Mouse (Mus musculus) lung, embryonic 14.5 days (tissue): ENCODE data around the gene Zc2hc1b. TPM values are rescaled to one million over a fixed set of nuclear protein-coding genes. Genes with fewer than 3 reads are reported as not detected.

Source experiments
- ATAC-seq: fragments of 200-750 bp; cut with Nextera tagmentation; 2 replicates; pipeline ENCODE4 v1.8.0; 2017; ENCODE audit warnings: mild to moderate bottlenecking, moderate TSS enrichment, moderate library complexity; ENCODE audit not compliant: insufficient read depth
- DNase-seq: peaks from one replicate; pipeline ENCODE4 v3.0.0-alpha.2; 2015
- H3K27ac ChIP-seq: fragments of 300-500 bp; sonication (generic); 2 replicates; pipeline ENCODE4 v1.5.1; 2014; ENCODE audit warnings: low read depth, mild to moderate bottlenecking, moderate library complexity
- H3K27me3 ChIP-seq: fragments of 300-500 bp; sonication (generic); 2 replicates; pipeline ENCODE4 v1.6.1; 2014; ENCODE audit warnings: low read length, control low read depth; ENCODE audit not compliant: insufficient read depth
- H3K36me3 ChIP-seq: fragments of 300-500 bp; sonication (generic); 2 replicates; pipeline ENCODE4 v1.6.1; 2014; ENCODE audit warnings: control low read depth; ENCODE audit not compliant: insufficient read depth
- H3K4me1 ChIP-seq: fragments of 300-500 bp; sonication (generic); 2 replicates; pipeline ENCODE4 v1.6.1; 2014; ENCODE audit warnings: antibody characterized with exemption, control low read depth; ENCODE audit not compliant: insufficient read depth
- H3K4me2 ChIP-seq: fragments of 300-500 bp; sonication (generic); 2 replicates; pipeline ENCODE4 v1.6.1; 2014; ENCODE audit warnings: mild to moderate bottlenecking
- H3K4me3 ChIP-seq: fragments of 300-500 bp; sonication (generic); 2 replicates; pipeline ENCODE4 v1.5.1; 2014; ENCODE audit warnings: low read depth, low read length
- H3K9ac ChIP-seq: fragments of 300-500 bp; sonication (generic); 2 replicates; pipeline ENCODE4 v1.6.1; 2014
- H3K9me3 ChIP-seq: fragments of 300-500 bp; sonication (generic); 2 replicates; pipeline ENCODE4 v1.6.1; 2016; ENCODE audit warnings: low read depth, low read length, control low read depth
- CTCF ChIP-seq: IDR thresholded peaks from 2 replicates; pipeline ENCODE4 v1.5.1; 2016; ENCODE audit warnings: antibody characterized with exemption, low read depth
- WGBS: fragments of 180-500 bp; shearing (Covaris S2); extraction: QIAGEN DNeasy Blood & Tissue Kit; methylation state at CpG from one replicate; pipeline ENCODE4 v1.1.7; 2014; 5-methylcytosine and 5-hydroxymethylcytosine counted together
- polyA plus RNA-seq: library from polyadenylated mRNA; unstranded; fragments of >200 nt; fragmentation: Nextera tagmentation; extraction: Ambion mirVana; gene quantifications from 2 replicates; pipeline ENCODE4 v1.2.1, GENCODE M21; 2014

Zc2hc1b gene
- polyA plus RNA-seq, 1 experiment from 2014 or later, result not detected

- Histone ChIP-seq H3K4me3 (no peak overlapping the region), H3K27me3 (no peaks in the 10 kb centered on the region), H3K4me1 (peaks cover 13% of the 10 kb centered on the region), H3K9ac (no peak overlapping the region), H3K4me2 (no peak overlapping the region), H3K27ac (peak overlapping the region; percentile 61), H3K36me3 (no peaks in the 10 kb centered on the region; the same call in 1 of the 2 replicates), H3K9me3 (no peaks in the 10 kb centered on the region)
- DNase-seq, result peak; percentile 73
- ATAC-seq, result peak; percentile 74
- 22% methylated on average over 2 of the region's 2 CpGs for WGBS
- TF ChIP-seq CTCF, result no peak
These were observed 6.4 kb downstream of the Zc2hc1b start for GRCm38 (mm10) chr10:13171461-13171860.

- TF ChIP-seq CTCF, result peak; percentile 17; the same call in 1 of the 2 replicates
These were observed 6.9 kb downstream of the Zc2hc1b start for GRCm38 (mm10) chr10:13170739-13171448.

GRCm38 (mm10) chr10:13168461-13168860 lies 9.4 kb downstream of the Zc2hc1b start:
- DNase-seq (peak; percentile 42), ATAC-seq (no peak)
- H3K27me3 ChIP-seq, result no peaks in the 10 kb centered on the region
- H3K36me3 ChIP-seq, result no peaks in the 10 kb centered on the region
- no peak overlapping the region for H3K9ac ChIP-seq
- TF ChIP-seq CTCF, result no peak
- 51% methylated on average over 5 of the region's 5 CpGs for WGBS
- no peak overlapping the region for H3K4me2 ChIP-seq
- no peak overlapping the region for H3K4me3 ChIP-seq
- H3K4me1 ChIP-seq, result peaks cover 13% of the 10 kb centered on the region
- 0 out of 2 replicates have a peak overlapping the region, but pooled peaks have one; percentile 14 for H3K27ac ChIP-seq
- no peaks in the 10 kb centered on the region for H3K9me3 ChIP-seq

More at GRCm38 (mm10) chr10:13170739-13171448, 6.9 kb downstream of the Zc2hc1b start:
- H3K4me3 ChIP-seq, result no peak overlapping the region
- peak; percentile 89 for DNase-seq
- H3K36me3 ChIP-seq, result no peaks in the 10 kb centered on the region; the same call in 1 of the 2 replicates
- peaks cover 13% of the 10 kb centered on the region for H3K4me1 ChIP-seq
- no peaks in the 10 kb centered on the region for H3K27me3 ChIP-seq
- ATAC-seq, result peak; percentile 88
- no peak overlapping the region for H3K4me2 ChIP-seq
- peak overlapping the region; percentile 64 for H3K27ac ChIP-seq
- H3K9me3 ChIP-seq, result no peaks in the 10 kb centered on the region
- H3K9ac ChIP-seq, result no peak overlapping the region
- 23% methylated on average over 12 of the region's 12 CpGs for WGBS

GRCm38 (mm10) chr10:13162031-13162430 lies 15.8 kb downstream of the Zc2hc1b start:
- 63% methylated on average over 4 of the region's 4 CpGs for WGBS
- H3K27me3 ChIP-seq, result no peaks in the 10 kb centered on the region
- no peaks in the 10 kb centered on the region for H3K36me3 ChIP-seq
- TF ChIP-seq CTCF, result no peak
- ATAC-seq, result no peak
- no peaks in the 10 kb centered on the region; the same call in 1 of the 2 replicates for H3K9me3 ChIP-seq
- no peak overlapping the region for H3K9ac ChIP-seq
- no peak overlapping the region for H3K4me3 ChIP-seq
- DNase-seq, result no peak
- H3K27ac ChIP-seq, result no peak overlapping the region
- H3K4me2 ChIP-seq, result no peak overlapping the region
- H3K4me1 ChIP-seq, result no peaks in the 10 kb centered on the region

GRCm38 (mm10) chr10:13160913-13161312 lies 16.9 kb downstream of the Zc2hc1b start:
- H3K27ac ChIP-seq, result no peak overlapping the region
- TF ChIP-seq CTCF, result no peak
- 91% methylated on average over 4 of the region's 4 CpGs for WGBS

GRCm38 (mm10) chr10:13155377-13155776 lies 22.4 kb downstream of the Zc2hc1b start:
- WGBS, result 87% methylated on average over 5 of the region's 5 CpGs
- Histone ChIP-seq H3K9ac (no peak overlapping the region), H3K4me3 (no peak overlapping the region), H3K9me3 (no peaks in the 10 kb centered on the region; the same call in 1 of the 2 replicates), H3K27me3 (no peaks in the 10 kb centered on the region), H3K4me2 (no peak overlapping the region), H3K4me1 (no peaks in the 10 kb centered on the region), H3K27ac (no peak overlapping the region), H3K36me3 (no peaks in the 10 kb centered on the region)
- TF ChIP-seq CTCF, result no peak
- ATAC-seq, result no peak
- no peak for DNase-seq

More at GRCm38 (mm10) chr10:13160913-13161312, 16.9 kb downstream of the Zc2hc1b start:
- ATAC-seq (no peak), DNase-seq (no peak)
- Histone ChIP-seq H3K9ac (no peak overlapping the region), H3K4me2 (no peak overlapping the region), H3K27me3 (no peaks in the 10 kb centered on the region), H3K36me3 (no peaks in the 10 kb centered on the region), H3K4me3 (no peak overlapping the region), H3K4me1 (no peaks in the 10 kb centered on the region), H3K9me3 (no peaks in the 10 kb centered on the region; the same call in 1 of the 2 replicates)

- Histone ChIP-seq H3K9me3 (no peaks in the 10 kb centered on the region; the same call in 1 of the 2 replicates), H3K27ac (no peak overlapping the region), H3K4me2 (no peak overlapping the region), H3K4me1 (no peaks in the 10 kb centered on the region), H3K9ac (no peak overlapping the region), H3K36me3 (no peaks in the 10 kb centered on the region), H3K27me3 (no peaks in the 10 kb centered on the region), H3K4me3 (no peak overlapping the region)
- no peak for DNase-seq
- 89% methylated on average over 4 of the region's 4 CpGs for WGBS
- ATAC-seq, result no peak
- no peak for TF ChIP-seq CTCF
These were observed 24.9 kb downstream of the Zc2hc1b start for GRCm38 (mm10) chr10:13152811-13153364.
